Mouse (Mus musculus) gastrocnemius, adult 2 months (tissue): Measurements from ENCODE around the gene Hpcal1. TPM values are rescaled to one million over a fixed set of nuclear protein-coding genes. Genes with fewer than 3 reads are reported as not detected.

Experiments used
- DNase-seq: peaks from one replicate; pipeline ENCODE4 v3.0.0; 2022
- H3K27ac ChIP-seq: fragments of 200-600 bp; 2 replicates; pipeline ENCODE4 v1.8.1; 2022; ENCODE audit warnings: mild to moderate bottlenecking
- H3K4me3 ChIP-seq: fragments of 200-600 bp; 2 replicates; pipeline ENCODE4 v1.8.1; 2022; ENCODE audit warnings: mild to moderate bottlenecking, moderate library complexity
- CTCF ChIP-seq: fragments of 200-600 bp; IDR thresholded peaks from 2 replicates; pipeline ENCODE4 v1.8.1; 2022; ENCODE audit warnings: antibody characterized with exemption, mild to moderate bottlenecking, moderate library complexity
- intact Hi-C: fragments of 180-260 bp; cut with DNase I; formaldehyde crosslinking; loops from one replicate; pipeline ENCODE4 v1.15.1; 2025
- total RNA-seq, 2 experiments: library from RNA; stranded (reverse); gene quantifications; 2 replicates each; pipeline ENCODE4 v1.2.3; 2021

The Hpcal1 gene
- total RNA-seq, 2 experiments from 2014 or later = 4.8 to 10.3 TPM

- no peak overlapping the region for H3K4me3 ChIP-seq
- intact Hi-C loops = no loop called here
- TF ChIP-seq CTCF = no peak
- no peak for DNase-seq
- H3K27ac ChIP-seq = no peak overlapping the region
Measured at GRCm38 (mm10) chr12:17663991-17664635, 26.5 kb upstream of the Hpcal1 start.

- no peak overlapping the region for H3K27ac ChIP-seq
- intact Hi-C loops = no loop called here
- DNase-seq = no peak
- TF ChIP-seq CTCF = no peak
- no peak overlapping the region for H3K4me3 ChIP-seq
Measured at GRCm38 (mm10) chr12:17665906-17666326, 24.7 kb upstream of the Hpcal1 start.

- Histone ChIP-seq H3K27ac (no peak overlapping the region), H3K4me3 (no peak overlapping the region)
- DNase-seq = no peak
- intact Hi-C loops = no loop called here
- peak; percentile 55 for TF ChIP-seq CTCF
Measured at GRCm38 (mm10) chr12:17666616-17667015, 24.0 kb upstream of the Hpcal1 start.

DNA sequence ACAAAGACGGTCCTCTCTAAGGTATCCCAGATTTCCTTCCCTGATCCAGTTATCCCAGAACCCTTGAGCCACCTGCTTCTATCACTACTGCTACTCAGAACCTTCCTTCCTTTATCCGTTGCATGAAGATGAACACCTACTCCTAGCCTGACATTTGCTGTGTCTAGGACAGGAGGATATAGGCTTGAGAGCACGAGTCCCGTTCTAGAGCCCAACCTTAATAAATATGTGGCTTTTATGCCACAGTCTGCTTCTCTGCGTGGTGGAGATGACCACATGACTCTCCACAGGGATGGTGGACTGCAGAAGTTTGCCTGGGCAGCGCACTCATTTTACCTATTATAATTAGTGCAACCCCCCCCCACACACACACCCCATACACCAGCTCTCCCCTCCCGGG lies 16.9 kb upstream of the Hpcal1 start:
- no peak overlapping the region for H3K27ac ChIP-seq
- H3K4me3 ChIP-seq = no peak overlapping the region
- TF ChIP-seq CTCF = no peak
- no peak for DNase-seq
- intact Hi-C loops = no loop called here

- TF ChIP-seq CTCF = no peak
- DNase-seq = no peak
- no peak overlapping the region for H3K4me3 ChIP-seq
- intact Hi-C loops = no loop called here
- no peak overlapping the region for H3K27ac ChIP-seq
Measured at GRCm38 (mm10) chr12:17674182-17674812, 16.4 kb upstream of the Hpcal1 start.

DNA sequence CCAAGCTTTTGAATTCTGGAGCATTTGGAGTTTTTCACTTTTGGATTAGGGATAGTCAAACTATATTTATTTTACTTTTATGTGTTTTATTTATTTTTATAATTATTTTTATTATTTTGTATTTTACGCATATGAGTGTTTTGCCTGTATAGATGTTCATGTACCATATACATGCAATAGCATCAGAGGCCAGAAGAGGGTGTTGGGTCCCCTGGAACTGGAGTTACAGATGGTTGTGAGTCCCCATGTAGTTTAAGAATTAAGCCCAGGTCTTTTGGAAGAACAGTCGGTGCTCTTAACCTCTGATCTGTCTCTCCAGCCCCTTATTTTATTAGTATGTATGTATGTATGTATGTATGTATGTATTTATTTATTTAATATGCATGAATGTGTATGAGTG lies 12.9 kb upstream of the Hpcal1 start:
- TF ChIP-seq CTCF = peak; percentile 51
- intact Hi-C loops = no loop called here
- no peak overlapping the region for H3K4me3 ChIP-seq
- DNase-seq = no peak
- H3K27ac ChIP-seq = no peak overlapping the region

DNA sequence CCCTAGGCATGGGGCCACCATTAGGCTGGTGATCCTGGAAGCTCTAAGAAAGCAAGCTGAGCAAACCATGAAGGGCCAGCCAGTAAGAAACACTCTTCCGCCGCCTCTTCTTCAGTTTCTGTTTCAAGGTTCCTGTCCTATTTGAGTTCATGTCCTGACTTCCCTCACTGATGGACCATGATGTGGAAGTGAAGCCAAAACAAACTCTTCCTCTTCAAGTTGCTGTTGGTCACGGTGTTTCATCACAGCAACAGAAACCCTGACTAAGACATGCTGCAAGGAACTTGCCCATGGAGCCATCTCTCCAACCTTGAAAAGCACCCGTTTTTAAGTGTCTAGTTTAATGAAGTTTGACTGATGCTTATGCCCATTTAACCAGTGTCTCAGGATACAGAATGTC lies 11.1 kb upstream of the Hpcal1 start:
- Histone ChIP-seq H3K4me3 (no peak overlapping the region), H3K27ac (no peak overlapping the region)
- DNase-seq = no peak
- no peak for TF ChIP-seq CTCF
- intact Hi-C loops = no loop called here

DNA sequence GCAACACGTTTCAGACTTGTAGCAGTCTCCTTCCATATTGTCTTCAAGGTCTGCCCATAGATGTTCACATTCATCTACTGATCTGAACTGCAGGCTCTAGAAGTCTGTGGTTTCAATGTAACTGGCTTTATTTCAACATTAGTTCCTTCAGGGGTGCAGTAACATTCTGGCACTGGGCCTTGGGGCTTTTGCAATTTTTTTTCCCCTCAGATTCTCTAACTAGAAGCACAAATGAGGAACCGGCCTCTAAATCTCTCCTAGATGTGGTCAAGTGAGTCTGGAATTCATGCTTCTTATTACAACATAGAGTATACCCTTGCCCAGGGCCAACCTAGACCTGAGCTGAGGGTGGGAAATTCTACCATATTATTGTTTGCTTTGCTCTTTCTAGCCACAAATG lies 8.5 kb upstream of the Hpcal1 start:
- intact Hi-C loops = no loop called here
- Histone ChIP-seq H3K4me3 (no peak overlapping the region), H3K27ac (no peak overlapping the region)
- no peak for TF ChIP-seq CTCF
- no peak for DNase-seq

DNA sequence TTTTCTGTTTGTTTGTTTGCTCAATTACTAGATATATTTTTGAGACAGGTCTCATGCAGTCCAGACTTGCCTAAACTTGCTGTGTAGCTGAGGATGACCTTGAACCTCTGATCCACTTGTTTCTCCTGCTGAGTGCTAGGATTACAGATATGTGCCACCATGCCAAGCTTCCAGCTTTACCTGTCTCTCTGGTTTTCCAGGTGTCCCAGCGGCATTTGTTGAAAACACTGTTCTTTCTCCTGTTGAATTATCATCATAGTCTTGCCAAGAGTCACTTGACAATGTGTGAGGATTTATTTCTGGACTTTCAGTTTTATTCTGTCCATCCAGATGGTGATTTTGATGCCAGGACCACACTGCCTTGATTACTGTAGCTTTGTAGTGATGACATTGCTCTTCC lies 6.3 kb upstream of the Hpcal1 start:
- Histone ChIP-seq H3K4me3 (no peak overlapping the region), H3K27ac (no peak overlapping the region)
- intact Hi-C loops = no loop called here
- no peak for DNase-seq
- TF ChIP-seq CTCF = no peak

DNA sequence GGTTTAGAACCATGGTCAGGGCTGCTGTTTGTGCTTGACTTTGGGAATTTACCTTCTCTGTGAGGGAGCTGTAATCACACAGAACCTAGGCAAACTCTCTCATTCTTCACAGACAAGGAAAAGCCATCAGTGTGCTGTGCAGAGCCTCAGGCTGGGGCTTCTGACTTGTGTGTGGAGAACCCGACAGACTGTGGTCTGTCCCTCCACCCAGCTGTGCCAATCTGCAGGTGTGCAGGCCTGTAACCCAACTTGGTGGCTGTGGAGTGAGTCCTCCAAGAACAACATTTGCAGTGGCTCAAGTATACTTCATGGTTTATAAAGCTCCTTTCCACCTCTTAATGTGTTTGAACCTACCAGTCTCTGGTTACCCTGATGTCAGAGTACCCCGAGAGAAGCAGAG lies 4.5 kb upstream of the Hpcal1 start:
- Histone ChIP-seq H3K4me3 (no peak overlapping the region), H3K27ac (no peak overlapping the region)
- TF ChIP-seq CTCF = no peak
- intact Hi-C loops = no loop called here
- DNase-seq = no peak

DNA sequence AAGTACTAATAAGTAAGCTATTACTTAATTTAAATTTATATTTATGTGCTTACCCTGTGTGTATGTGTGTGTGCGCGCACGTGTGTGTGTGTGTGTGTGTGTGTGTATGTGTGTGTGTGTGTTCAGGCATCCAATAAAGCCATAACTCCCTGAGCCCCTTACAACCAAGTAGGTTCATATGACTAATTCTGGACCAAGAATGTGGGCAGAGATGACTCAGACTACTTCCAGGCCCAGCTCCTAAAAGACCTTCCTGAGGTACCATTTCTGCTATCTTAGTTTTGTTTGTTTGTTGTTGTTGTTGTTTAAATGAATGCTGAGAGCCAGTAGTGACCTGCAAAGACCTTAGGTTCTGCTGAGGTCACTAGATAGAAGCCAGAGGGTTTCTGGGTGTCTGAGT lies 1.7 kb upstream of the Hpcal1 start:
- H3K4me3 ChIP-seq = no peak overlapping the region
- no peak overlapping the region for H3K27ac ChIP-seq
- no peak for DNase-seq
- intact Hi-C loops = no loop called here
- TF ChIP-seq CTCF = no peak

DNA sequence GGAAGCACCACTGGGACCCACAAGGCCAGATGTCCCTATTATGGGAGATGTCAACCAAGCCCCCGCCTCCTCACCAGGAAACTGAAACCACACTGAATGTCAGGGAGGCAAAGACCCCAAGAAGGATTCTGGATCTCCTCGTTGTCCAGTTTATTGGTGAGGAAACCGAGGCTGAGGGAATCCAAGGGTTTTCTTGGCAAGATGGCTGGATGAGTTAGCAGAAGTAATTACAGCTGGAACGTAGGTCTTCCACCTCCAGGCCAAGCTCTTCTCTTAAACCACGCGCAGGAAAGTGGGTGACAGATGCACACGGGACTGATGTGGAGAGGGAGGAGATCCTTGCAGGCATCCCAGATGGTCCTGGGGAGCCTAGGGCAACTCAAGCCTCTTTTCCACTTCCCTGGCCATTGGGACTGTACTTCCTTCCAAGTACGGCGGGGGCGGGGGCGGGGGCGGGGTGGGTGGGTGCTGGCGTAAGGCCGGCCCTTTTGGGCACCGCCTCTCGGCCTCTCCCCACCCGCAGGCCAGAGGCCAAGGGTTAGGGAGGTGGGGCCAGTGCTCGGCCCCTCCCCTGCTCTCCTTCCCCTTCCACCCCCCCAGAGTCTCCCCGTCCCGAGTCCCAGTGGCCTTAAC lies 609 bp upstream of the Hpcal1 start:
- intact Hi-C loops = loop anchor here (5.0 kb wide), 5 partner anchors 42 to 138 kb away; no protein-coding TSS in a partner anchor
- peak overlapping the region; percentile 95 for H3K4me3 ChIP-seq
- peak overlapping the region; percentile 87 for H3K27ac ChIP-seq
- DNase-seq = no peak
- no peak for TF ChIP-seq CTCF

DNA sequence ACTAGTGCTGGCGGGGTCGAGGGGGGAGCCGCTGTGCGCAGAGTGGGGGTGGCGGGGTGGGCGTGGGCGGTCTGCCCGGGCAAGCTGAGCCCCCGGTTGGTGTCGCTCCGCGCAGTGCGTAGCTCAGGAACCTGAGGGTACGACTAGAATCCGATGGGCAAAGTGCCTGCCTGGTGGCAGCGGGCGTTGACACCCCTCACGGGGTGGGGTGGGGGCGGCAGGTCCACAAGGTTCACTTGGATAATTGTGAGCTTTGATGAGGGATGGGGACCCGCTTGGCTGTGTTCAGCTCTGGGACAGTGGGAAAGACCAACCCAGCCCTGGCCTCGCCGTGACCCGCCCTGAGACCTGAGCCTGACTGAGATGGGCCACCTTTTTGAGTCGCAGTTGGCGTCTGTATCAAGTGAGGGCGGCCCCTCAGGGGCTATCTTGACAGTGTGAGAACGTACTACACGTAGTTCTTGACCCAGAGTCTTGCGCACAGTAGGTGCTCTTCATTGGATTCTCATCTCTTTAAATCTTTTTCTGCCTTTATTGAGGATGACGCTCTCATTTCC lies 742 bp downstream of the Hpcal1 start:
- DNase-seq = peak; percentile 32
- Histone ChIP-seq H3K4me3 (peak overlapping the region; percentile 95), H3K27ac (peak overlapping the region; percentile 87)
- intact Hi-C loops = loop anchor here (5.0 kb wide), 5 partner anchors 41 to 139 kb away; no protein-coding TSS in a partner anchor
- no peak for TF ChIP-seq CTCF
